Mouse (Mus musculus) embryonic facial prominence, embryonic 12.5 days (tissue): ENCODE measurements at regions not wholly inside any gene's neighbourhood (a gene's known extent, or its start where the extent isn't known, plus 50 kb on each side); places are given as distances from the start of the nearest gene placed in this dataset.

Experiments used
- ATAC-seq: fragments of 200-750 bp; cut with Nextera tagmentation; 2 replicates; pipeline ENCODE4 v1.8.0; 2017; ENCODE audit not compliant: insufficient number of reproducible peaks, insufficient read depth, low FRiP score, low TSS enrichment
- H3K27ac ChIP-seq: fragments of 300-500 bp; sonication (generic); 2 replicates; pipeline ENCODE4 v1.5.1; 2016; ENCODE audit warnings: mild to moderate bottlenecking
- H3K27me3 ChIP-seq: fragments of 300-500 bp; sonication (generic); 2 replicates; pipeline ENCODE4 v1.6.1; 2016; ENCODE audit warnings: mild to moderate bottlenecking, moderate library complexity
- H3K36me3 ChIP-seq: fragments of 300-500 bp; sonication (generic); 2 replicates; pipeline ENCODE4 v1.6.1; 2016; ENCODE audit warnings: mild to moderate bottlenecking
- H3K4me1 ChIP-seq: fragments of 300-500 bp; sonication (generic); 2 replicates; pipeline ENCODE4 v1.6.1; 2016
- H3K4me2 ChIP-seq: fragments of 300-500 bp; sonication (generic); replicated peaks from 2 replicates; pipeline ENCODE4 v1.6.1; 2016; ENCODE audit warnings: mild to moderate bottlenecking, moderate library complexity
- H3K4me3 ChIP-seq: fragments of 300-500 bp; sonication (generic); 2 replicates; pipeline ENCODE4 v1.5.1; 2016; ENCODE audit warnings: mild to moderate bottlenecking
- H3K9ac ChIP-seq: fragments of 300-500 bp; sonication (generic); 2 replicates; pipeline ENCODE4 v1.6.1; 2016; ENCODE audit warnings: mild to moderate bottlenecking, moderate library complexity
- H3K9me3 ChIP-seq: fragments of 300-500 bp; sonication (generic); 2 replicates; pipeline ENCODE4 v1.6.1; 2016; ENCODE audit warnings: mild to moderate bottlenecking, moderate library complexity
- WGBS: fragments of 180-500 bp; shearing (Covaris S2); methylation state at CpG from one replicate; pipeline ENCODE4 v1.1.7; 2016; 5-methylcytosine and 5-hydroxymethylcytosine counted together

GRCm38 (mm10) chr11:52594092-52594491, 170.3 kb upstream of the Fstl4 start:
- Histone ChIP-seq H3K9ac (no peak overlapping the region), H3K4me1 (no peaks in the 10 kb centered on the region), H3K27me3 (no peaks in the 10 kb centered on the region), H3K36me3 (no peaks in the 10 kb centered on the region), H3K4me2 (no peak overlapping the region), H3K9me3 (no peaks in the 10 kb centered on the region), H3K4me3 (no peak overlapping the region), H3K27ac (no peak overlapping the region)
- WGBS = 82% methylated on average over 4 of the region's 4 CpGs
- ATAC-seq = no peak

GRCm38 (mm10) chr11:52601196-52601595, 163.2 kb upstream of the Fstl4 start:
- 78% methylated on average over 6 of the region's 6 CpGs for whole genome bisulfite sequencing

GRCm38 (mm10) chr11:52602061-52602561, 162.3 kb upstream of the Fstl4 start:
- Histone ChIP-seq H3K4me3 (no peak overlapping the region), H3K27me3 (no peaks in the 10 kb centered on the region), H3K4me2 (no peak overlapping the region), H3K9me3 (no peaks in the 10 kb centered on the region), H3K36me3 (no peaks in the 10 kb centered on the region), H3K27ac (no peak overlapping the region), H3K4me1 (no peaks in the 10 kb centered on the region), H3K9ac (no peak overlapping the region)
- ATAC-seq = no peak
- 84% methylated on average over 15 of the region's 15 CpGs for WGBS

More at GRCm38 (mm10) chr11:52601196-52601595, 163.2 kb upstream of the Fstl4 start:
- Histone ChIP-seq H3K27ac (no peak overlapping the region), H3K9me3 (no peaks in the 10 kb centered on the region), H3K36me3 (no peaks in the 10 kb centered on the region), H3K4me1 (no peaks in the 10 kb centered on the region), H3K27me3 (no peaks in the 10 kb centered on the region), H3K9ac (no peak overlapping the region), H3K4me3 (no peak overlapping the region), H3K4me2 (no peak overlapping the region)
- ATAC-seq = no peak

- no peak overlapping the region for H3K27ac ChIP-seq
- H3K4me1 ChIP-seq = no peaks in the 10 kb centered on the region
- H3K36me3 ChIP-seq = no peaks in the 10 kb centered on the region
- H3K9me3 ChIP-seq = no peaks in the 10 kb centered on the region
- 77% methylated on average over 5 of the region's 5 CpGs for WGBS
- no peaks in the 10 kb centered on the region for H3K27me3 ChIP-seq
- H3K4me2 ChIP-seq = no peak overlapping the region
- H3K9ac ChIP-seq = no peak overlapping the region
- H3K4me3 ChIP-seq = no peak overlapping the region
- no peak for ATAC-seq
Observed at GRCm38 (mm10) chr11:52602796-52603195, 161.6 kb upstream of the Fstl4 start.

- H3K4me2 ChIP-seq = no peak overlapping the region
- H3K4me1 ChIP-seq = no peaks in the 10 kb centered on the region
- WGBS = 90% methylated on average over 1 of the region's 1 CpGs
- no peak overlapping the region for H3K27ac ChIP-seq
- H3K27me3 ChIP-seq = no peaks in the 10 kb centered on the region
- no peak overlapping the region for H3K9ac ChIP-seq
- 0 out of 2 replicates have a peak, but pooled peaks cover 3% of the 10 kb centered on the region for H3K9me3 ChIP-seq
- no peak for ATAC-seq
- no peak overlapping the region for H3K4me3 ChIP-seq
- no peaks in the 10 kb centered on the region for H3K36me3 ChIP-seq
Observed at GRCm38 (mm10) chr11:52610681-52611165, 153.7 kb upstream of the Fstl4 start.

- no peak overlapping the region for H3K9ac ChIP-seq
- no peaks in the 10 kb centered on the region for H3K4me1 ChIP-seq
- no peak overlapping the region for H3K27ac ChIP-seq
- WGBS = 68% methylated on average over 4 of the region's 4 CpGs
- H3K36me3 ChIP-seq = no peaks in the 10 kb centered on the region
- H3K4me2 ChIP-seq = no peak overlapping the region
- H3K27me3 ChIP-seq = 0 out of 2 replicates have a peak, but pooled peaks cover 6% of the 10 kb centered on the region
- no peak overlapping the region for H3K4me3 ChIP-seq
- no peak for ATAC-seq
- no peaks in the 10 kb centered on the region for H3K9me3 ChIP-seq
Observed at GRCm38 (mm10) chr11:52615622-52616021, 148.8 kb upstream of the Fstl4 start.

- 38% methylated on average over 9 of the region's 9 CpGs for WGBS
- no peak overlapping the region for H3K4me3 ChIP-seq
- no peak overlapping the region for H3K9ac ChIP-seq
- H3K4me1 ChIP-seq = no peaks in the 10 kb centered on the region
- H3K36me3 ChIP-seq = no peaks in the 10 kb centered on the region
- 0 out of 2 replicates have a peak, but pooled peaks cover 6% of the 10 kb centered on the region for H3K27me3 ChIP-seq
- H3K4me2 ChIP-seq = no peak overlapping the region
- no peak for ATAC-seq
- H3K9me3 ChIP-seq = no peaks in the 10 kb centered on the region
- no peak overlapping the region for H3K27ac ChIP-seq
Observed at GRCm38 (mm10) chr11:52618646-52619045, 145.8 kb upstream of the Fstl4 start.

GRCm38 (mm10) chr11:52622861-52623260, 141.6 kb upstream of the Fstl4 start:
- H3K27me3 ChIP-seq = 0 out of 2 replicates have a peak, but pooled peaks cover 6% of the 10 kb centered on the region
- no peaks in the 10 kb centered on the region for H3K4me1 ChIP-seq
- H3K36me3 ChIP-seq = no peaks in the 10 kb centered on the region
- H3K4me3 ChIP-seq = no peak overlapping the region
- H3K27ac ChIP-seq = no peak overlapping the region
- no peak for ATAC-seq
- no peaks in the 10 kb centered on the region for H3K9me3 ChIP-seq
- no peak overlapping the region for H3K4me2 ChIP-seq
- WGBS = 66% methylated on average over 4 of the region's 4 CpGs
- no peak overlapping the region for H3K9ac ChIP-seq

- no peaks in the 10 kb centered on the region for H3K9me3 ChIP-seq
- H3K4me1 ChIP-seq = no peaks in the 10 kb centered on the region
- no peak overlapping the region for H3K4me2 ChIP-seq
- WGBS = 75% methylated on average over 2 of the region's 2 CpGs
- ATAC-seq = no peak
- no peaks in the 10 kb centered on the region for H3K36me3 ChIP-seq
- H3K27ac ChIP-seq = no peak overlapping the region
- H3K27me3 ChIP-seq = no peaks in the 10 kb centered on the region
- H3K4me3 ChIP-seq = no peak overlapping the region
- no peak overlapping the region for H3K9ac ChIP-seq
Observed at GRCm38 (mm10) chr11:52628875-52629274, 135.6 kb upstream of the Fstl4 start.

- no peak overlapping the region for H3K27ac ChIP-seq
- no peak overlapping the region for H3K4me3 ChIP-seq
- H3K4me1 ChIP-seq = no peaks in the 10 kb centered on the region
- no peak overlapping the region for H3K9ac ChIP-seq
- WGBS = 59% methylated on average over 5 of the region's 5 CpGs
- H3K27me3 ChIP-seq = no peaks in the 10 kb centered on the region
- no peaks in the 10 kb centered on the region for H3K36me3 ChIP-seq
- H3K4me2 ChIP-seq = no peak overlapping the region
- H3K9me3 ChIP-seq = no peaks in the 10 kb centered on the region
- ATAC-seq = no peak
Observed at GRCm38 (mm10) chr11:52629776-52630175, 134.7 kb upstream of the Fstl4 start.

- Histone ChIP-seq H3K4me3 (no peak overlapping the region), H3K9ac (no peak overlapping the region), H3K27me3 (no peaks in the 10 kb centered on the region), H3K27ac (no peak overlapping the region), H3K4me1 (no peaks in the 10 kb centered on the region), H3K9me3 (no peaks in the 10 kb centered on the region), H3K36me3 (no peaks in the 10 kb centered on the region), H3K4me2 (no peak overlapping the region)
- ATAC-seq = no peak
- WGBS = 54% methylated on average over 3 of the region's 3 CpGs
Observed at GRCm38 (mm10) chr11:52631579-52631978, 132.9 kb upstream of the Fstl4 start.

- no peak overlapping the region for H3K4me2 ChIP-seq
- no peaks in the 10 kb centered on the region for H3K9me3 ChIP-seq
- H3K9ac ChIP-seq = no peak overlapping the region
- 75% methylated on average over 3 of the region's 3 CpGs for WGBS
- no peaks in the 10 kb centered on the region for H3K27me3 ChIP-seq
- H3K4me1 ChIP-seq = no peaks in the 10 kb centered on the region
- no peaks in the 10 kb centered on the region for H3K36me3 ChIP-seq
- ATAC-seq = no peak
- H3K4me3 ChIP-seq = no peak overlapping the region
- no peak overlapping the region for H3K27ac ChIP-seq
Observed at GRCm38 (mm10) chr11:52634189-52634588, 130.2 kb upstream of the Fstl4 start.
